Mouse (Mus musculus) megakaryocyte-erythroid progenitor cell, adult 5 weeks (primary cell): ENCODE data around the gene Cdk13. TPM values are rescaled to one million over a fixed set of nuclear protein-coding genes. Genes with fewer than 3 reads are reported as not detected.

Experiments
- polyA plus RNA-seq: library from polyadenylated mRNA; stranded (reverse); fragments of >175 nt; gene quantifications from 2 replicates; pipeline ENCODE4 v1.2.3, GENCODE M21; 2012

Cdk13 gene
- polyA plus RNA-seq, result 119 and 143 TPM in 2 replicates

GRCm38 (mm10) chr13:17804909-17805613, at the start of gene Cdk13:
TSS of gene Cdk13 (minus strand) at chr13:17805097.

GRCm38 (mm10) chr13:17694911-17695699, 109.8 kb downstream of the Cdk13 start, which contains the start of the genes Mplkip and Sugct:
TSS of gene Mplkip (plus strand) at chr13:17695192.
TSS of gene Sugct (minus strand) at chr13:17695553.

Other genes starting within 250 kb of the Cdk13 start
- 21.6 and 24.3 TPM in 2 replicates for gene Mplkip, start 109.9 kb downstream of the Cdk13 start, polyA plus RNA-seq
- gene Sugct, start 109.5 kb downstream of the Cdk13 start, polyA plus RNA-seq, result 1.2 TPM in 2 replicates
- gene Rala, start 139.1 kb upstream of the Cdk13 start, polyA plus RNA-seq, result 5.8 and 7.3 TPM in 2 replicates
- 3.2 and 5.1 TPM in 2 replicates for gene Yae1d1, start 188.3 kb upstream of the Cdk13 start, polyA plus RNA-seq